8 mouse cellular contexts compared by ENCODE assay signal in genomic region chr8:128654365-128655099, GRCm38 (mm10). TPM values are rescaled to one million over a fixed set of nuclear protein-coding genes. Genes with fewer than 3 reads are reported as not detected.
DNase-seq lines count a peak whose midpoint lies in the region; ATAC-seq and TF ChIP-seq lines count a peak whose summit lies in the region.

No protein-coding gene starts in this region.

- intact Hi-C loops in gastrocnemius, adult 2 months (cut with DNase I): no loop called here

- peak overlapping the region; percentile 64 for H3K4me2 ChIP-seq in hindbrain, embryonic 16.5 days (ENCODE audit: low read length)

- TF ChIP-seq CTCF in gastrocnemius, adult 2 months (IDR thresholded peaks at IDR 0.05): no peak

- peaks cover 3% of the 10 kb centered on the region; the same call in 1 of the 2 replicates for H3K4me1 ChIP-seq in hindbrain, embryonic 16.5 days (ENCODE audit: control insufficient read depth, insufficient read depth, low read depth, low read length)

- H3K27ac ChIP-seq in gastrocnemius, adult 2 months: peak overlapping the region; percentile 93
- peak overlapping the region; percentile 67 for H3K27ac ChIP-seq in hindbrain, embryonic 16.5 days (ENCODE audit: low read depth, low read length)

- H3K9me3 ChIP-seq in hindbrain, embryonic 16.5 days (ENCODE audit: control insufficient read depth, low read length): no peaks in the 10 kb centered on the region

- WGBS in hindbrain, embryonic 16.5 days: 2% methylated on average over 16 of the region's 16 CpGs

- peak overlapping the region; percentile 59; the same call in 1 of the 2 replicates for H3K9ac ChIP-seq in hindbrain, embryonic 16.5 days (ENCODE audit: low read depth, low read length)

- peak; percentile 81 for DNase-seq in R1 (ENCODE audit: low read depth, low spot score)
- peak; percentile 61 to 63 for DNase-seq in cerebellum, postnatal 14 days
- DNase-seq in gastrocnemius, adult 2 months: peak; percentile 82
- peak; percentile 38 to 50 for DNase-seq in left cerebral cortex, adult 18-20 months (ENCODE audit: low spot score in 2 of 2)
- DNase-seq in lung, postnatal 4 days: peak; percentile 87 to 94
- peak; percentile 88 for DNase-seq in retina, postnatal 1 day
- DNase-seq in urinary bladder, adult 2 months (ENCODE audit: low spot score): peak; percentile 52

- peak overlapping the region; percentile 70 for H3K4me3 ChIP-seq in gastrocnemius, adult 2 months
- peak overlapping the region; percentile 31 for H3K4me3 ChIP-seq in hindbrain, embryonic 16.5 days (ENCODE audit: low read length)

- no peaks in the 10 kb centered on the region for H3K27me3 ChIP-seq in hindbrain, embryonic 16.5 days (replicated peaks; ENCODE audit: control insufficient read depth, insufficient read depth, low read length)

- H3K36me3 ChIP-seq in hindbrain, embryonic 16.5 days (ENCODE audit: control insufficient read depth, insufficient read depth, low read length): no peaks in the 10 kb centered on the region

- peak; percentile 93 for ATAC-seq in hindbrain, embryonic 16.5 days

RNA-seq across cellular contexts. Expression of gene Itgb1, which starts 30.9 kb away (rescaled TPM):
- total RNA-seq in gastrocnemius, adult 2 months (2021): 100 to 1,000 TPM; 166 to 198 TPM
- polyA plus RNA-seq in hindbrain, embryonic 16.5 days (2015; fragmentation: Nextera tagmentation; extraction: Ambion mirVana): 80.5 and 96.1 TPM in 2 replicates
- total RNA-seq in left cerebral cortex, adult 18-20 months (2021): 10 to 100 TPM; 40.9 to 45.3 TPM
- polyA plus RNA-seq in urinary bladder, adult 2 months (2012; rRNA removed): 398 and 501 TPM in 2 replicates

Comparison
In these comparisons a context has a peak if more than half of its experiments do, and no peak if none do; other contexts are left out.
1. Peak in every context shown above with its lines: DNase-seq, ATAC-seq, H3K4me3 ChIP-seq and H3K27ac ChIP-seq.